Mouse (Mus musculus): ENCODE data around the gene Gm11565. TPM values are rescaled to one million over a fixed set of nuclear protein-coding genes. Genes with fewer than 3 reads are reported as not detected.
"Not testable (repeated sequence)": the region's sequence is repeated elsewhere in the genome, so short reads cannot be mapped to it uniquely, and the experiment has no call there.

Gm11565 gene
- polyA plus RNA-seq (2015; fragmentation: Nextera tagmentation; extraction: Ambion mirVana): not detected in 2 replicates

DNA sequence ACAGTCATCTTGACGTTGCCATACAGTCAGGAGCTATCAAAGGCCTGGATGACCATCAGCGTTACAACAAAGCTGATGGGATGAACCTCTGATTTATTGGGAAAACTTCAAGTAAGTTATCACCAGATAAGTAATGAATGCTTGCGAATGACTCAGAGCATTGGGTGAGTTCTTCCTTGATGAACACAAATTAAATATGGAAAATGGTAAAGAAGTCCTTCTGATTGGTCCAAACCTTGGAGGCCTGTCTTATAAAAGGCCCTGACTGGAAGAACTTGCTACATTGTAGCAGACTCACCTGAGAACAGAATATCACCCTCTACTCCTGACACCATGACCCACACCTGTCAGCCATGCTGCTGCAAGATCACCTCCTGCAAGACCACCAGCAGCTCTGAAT lies at the start of gene Gm11565:
Gm11565 (plus strand) TSS at position 301 of the 400 bp plus-strand sequence.
- WGBS: 90% methylated on average over 3 of the region's 3 CpGs
- no peak for ATAC-seq (replicated peaks; ENCODE audit: low FRiP score)
- Histone ChIP-seq H3K4me1 (no peaks in the 10 kb centered on the region), H3K27me3 (no peaks in the 10 kb centered on the region), H3K4me2 (no peak within 1 kb of the TSS), H3K9me3 (replicated peaks) (no peaks in the 10 kb centered on the region), H3K4me3 (replicated peaks) (no peak within 1 kb of the TSS), H3K27ac (no peak within 1 kb of the TSS), H3K36me3 (no peaks in the 10 kb centered on the region), H3K9ac (no peak within 1 kb of the TSS)

DNA sequence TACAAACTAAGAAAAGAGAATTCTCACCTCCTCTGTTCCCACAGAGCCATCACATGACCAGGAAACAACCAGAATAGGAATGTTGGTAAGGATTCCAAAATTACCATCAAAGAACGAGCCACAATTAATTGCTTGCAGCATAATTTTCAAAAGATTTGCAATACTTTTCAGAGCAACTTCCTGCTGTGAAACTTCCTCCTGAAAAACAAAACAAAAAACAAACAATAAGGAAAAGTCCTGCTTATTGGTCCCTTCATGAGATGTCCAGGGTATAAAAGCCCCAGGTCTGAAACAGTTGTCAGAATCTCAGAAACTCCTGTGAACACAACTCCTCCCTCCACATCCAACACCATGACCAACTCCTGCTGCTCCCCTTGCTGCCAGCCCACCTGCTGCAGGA lies 41.5 kb upstream of the Gm11565 start, which contains the start of gene Krtap9-1:
Krtap9-1 (plus strand) TSS at position 301 of the 400 bp plus-strand sequence.
- H3K4me1 ChIP-seq; H3K27ac ChIP-seq; H3K4me2 ChIP-seq; H3K9me3 ChIP-seq (replicated peaks); H3K36me3 ChIP-seq; H3K4me3 ChIP-seq (replicated peaks); H3K27me3 ChIP-seq; ATAC-seq (replicated peaks; ENCODE audit: low FRiP score); H3K9ac ChIP-seq: not testable (repeated sequence)
- 70% methylated on average over 1 of the region's 1 CpGs for WGBS

- not testable (repeated sequence) for H3K4me2 ChIP-seq; H3K27me3 ChIP-seq; H3K9me3 ChIP-seq (replicated peaks); ATAC-seq (replicated peaks; ENCODE audit: low FRiP score); H3K4me3 ChIP-seq (replicated peaks); H3K36me3 ChIP-seq; H3K4me1 ChIP-seq; H3K9ac ChIP-seq; H3K27ac ChIP-seq
- WGBS: 51% methylated on average over 1 of the region's 1 CpGs
Measured at GRCm38 (mm10) chr11:99878887-99879286, 35.7 kb upstream of the Gm11565 start, which contains the start of gene Gm11567. Gene Gm11567 (plus strand): TSS chr11:99879187.

- 91% methylated on average over 2 of the region's 2 CpGs for WGBS
- Histone ChIP-seq H3K9me3 (replicated peaks) (no peaks in the 10 kb centered on the region), H3K9ac (no peak within 1 kb of the TSS), H3K27ac (no peak within 1 kb of the TSS), H3K27me3 (no peaks in the 10 kb centered on the region), H3K4me3 (replicated peaks) (no peak within 1 kb of the TSS), H3K36me3 (no peaks in the 10 kb centered on the region), H3K4me1 (no peaks in the 10 kb centered on the region), H3K4me2 (no peak within 1 kb of the TSS)
- ATAC-seq (replicated peaks; ENCODE audit: low FRiP score): no peak
Measured at GRCm38 (mm10) chr11:99907620-99908019, 6.9 kb upstream of the Gm11565 start, which contains the start of gene Krtap31-1. Gene Krtap31-1 (plus strand): TSS chr11:99907920.

- no peaks in the 10 kb centered on the region for H3K36me3 ChIP-seq
- no peak within 1 kb of the TSS for H3K4me2 ChIP-seq
- H3K9ac ChIP-seq: no peak within 1 kb of the TSS
- H3K9me3 ChIP-seq (replicated peaks): no peaks in the 10 kb centered on the region
- no peaks in the 10 kb centered on the region for H3K4me1 ChIP-seq
- H3K4me3 ChIP-seq (replicated peaks): no peak within 1 kb of the TSS
- WGBS: 83% methylated on average over 1 of the region's 1 CpGs
- no peak for ATAC-seq (replicated peaks; ENCODE audit: low FRiP score)
- no peaks in the 10 kb centered on the region for H3K27me3 ChIP-seq
- H3K27ac ChIP-seq: no peak within 1 kb of the TSS
Measured at GRCm38 (mm10) chr11:99935991-99936390, 21.4 kb downstream of the Gm11565 start, which contains the start of gene Krtap31-2. Gene Krtap31-2 (plus strand): TSS chr11:99936291.

GRCm38 (mm10) chr11:99937751-99938264 lies 23.3 kb downstream of the Gm11565 start:
- Histone ChIP-seq H3K27me3 (no peaks in the 10 kb centered on the region), H3K4me1 (no peaks in the 10 kb centered on the region), H3K4me3 (replicated peaks) (no peak overlapping the region), H3K9ac (no peak overlapping the region), H3K4me2 (no peak overlapping the region), H3K9me3 (replicated peaks) (no peaks in the 10 kb centered on the region), H3K27ac (no peak overlapping the region), H3K36me3 (no peaks in the 10 kb centered on the region)
- 83% methylated on average over 9 of the region's 9 CpGs for WGBS
- no peak for ATAC-seq (replicated peaks; ENCODE audit: low FRiP score)

GRCm38 (mm10) chr11:99948175-99948574 lies 33.6 kb downstream of the Gm11565 start, which contains the start of gene Krtap9-5:
Gene Krtap9-5 (plus strand): TSS chr11:99948475.
- whole genome bisulfite sequencing: 89% methylated on average over 2 of the region's 2 CpGs
- no peak within 1 kb of the TSS for H3K4me2 ChIP-seq

DNA sequence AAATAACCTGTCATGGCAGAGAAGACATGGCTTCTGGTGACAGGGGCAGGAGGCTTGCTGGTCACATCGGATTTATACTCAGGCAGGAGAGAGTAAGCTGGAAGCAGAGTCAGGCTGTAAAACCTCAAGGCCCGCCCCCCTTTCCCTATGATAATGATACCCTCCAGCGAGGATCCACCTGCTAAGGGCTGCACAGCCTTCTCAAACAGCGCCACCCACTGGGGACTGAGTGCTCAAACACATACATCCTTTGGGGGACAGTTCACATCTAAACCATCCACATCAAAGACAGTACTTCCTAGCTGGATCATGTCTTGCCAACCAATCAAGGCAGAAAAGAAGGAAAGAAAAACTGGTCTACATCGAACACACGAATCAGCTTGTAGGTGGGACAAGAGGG lies 49.7 kb downstream of the Gm11565 start:
- no peak overlapping the region for H3K27ac ChIP-seq
- H3K27me3 ChIP-seq: no peaks in the 10 kb centered on the region
- H3K9ac ChIP-seq: no peak overlapping the region
- H3K4me2 ChIP-seq: no peak overlapping the region
- H3K36me3 ChIP-seq: no peaks in the 10 kb centered on the region
- no peak for ATAC-seq (replicated peaks; ENCODE audit: low FRiP score)
- 33% methylated on average over 6 of the region's 6 CpGs for WGBS
- no peaks in the 10 kb centered on the region for H3K4me1 ChIP-seq
- H3K9me3 ChIP-seq (replicated peaks): no peaks in the 10 kb centered on the region
- no peak overlapping the region for H3K4me3 ChIP-seq (replicated peaks)

More at GRCm38 (mm10) chr11:99948175-99948574, 33.6 kb downstream of the Gm11565 start, which contains the start of gene Krtap9-5:
- no peaks in the 10 kb centered on the region for H3K27me3 ChIP-seq
- no peaks in the 10 kb centered on the region for H3K9me3 ChIP-seq (replicated peaks)
- no peak for ATAC-seq (replicated peaks; ENCODE audit: low FRiP score)
- no peaks in the 10 kb centered on the region for H3K36me3 ChIP-seq
- H3K4me3 ChIP-seq (replicated peaks): no peak within 1 kb of the TSS
- H3K4me1 ChIP-seq: no peaks in the 10 kb centered on the region
- no peak within 1 kb of the TSS for H3K9ac ChIP-seq
- no peak within 1 kb of the TSS for H3K27ac ChIP-seq

Other genes starting within 250 kb of the Gm11565 start
- gene Krtap4-6, start 248.8 kb upstream of the Gm11565 start, polyA plus RNA-seq (2015; fragmentation: Nextera tagmentation; extraction: Ambion mirVana): not detected in 2 replicates
- not detected in 2 replicates for gene Gm14190, start 224.0 kb upstream of the Gm11565 start, polyA plus RNA-seq (2015; fragmentation: Nextera tagmentation; extraction: Ambion mirVana)
- not detected in 2 replicates for gene Gm14180, start 180.5 kb upstream of the Gm11565 start, polyA plus RNA-seq (2015; fragmentation: Nextera tagmentation; extraction: Ambion mirVana)
- not detected in 2 replicates for gene Gm11595, start 141.8 kb upstream of the Gm11565 start, polyA plus RNA-seq (2015; fragmentation: Nextera tagmentation; extraction: Ambion mirVana)
- not detected in 2 replicates for gene Krtap4-8, start 134.0 kb upstream of the Gm11565 start, polyA plus RNA-seq (2015; fragmentation: Nextera tagmentation; extraction: Ambion mirVana)
- not detected in 2 replicates for gene Krtap4-9, start 129.6 kb upstream of the Gm11565 start, polyA plus RNA-seq (2015; fragmentation: Nextera tagmentation; extraction: Ambion mirVana)
- not detected in 2 replicates for gene Gm11596, start 121.3 kb upstream of the Gm11565 start, polyA plus RNA-seq (2015; fragmentation: Nextera tagmentation; extraction: Ambion mirVana)
- gene Gm11569, start 115.8 kb upstream of the Gm11565 start, polyA plus RNA-seq (2015; fragmentation: Nextera tagmentation; extraction: Ambion mirVana): not detected in 2 replicates
- gene Gm11554, start 110.3 kb upstream of the Gm11565 start, polyA plus RNA-seq (2015; fragmentation: Nextera tagmentation; extraction: Ambion mirVana): not detected in 2 replicates
- not detected in 2 replicates for gene Krtap4-13, start 104.9 kb upstream of the Gm11565 start, polyA plus RNA-seq (2015; fragmentation: Nextera tagmentation; extraction: Ambion mirVana)
- gene Gm11564, start 99.1 kb upstream of the Gm11565 start, polyA plus RNA-seq (2015; fragmentation: Nextera tagmentation; extraction: Ambion mirVana): not detected in 2 replicates
- gene 2300003K06Rik, start 76.7 kb upstream of the Gm11565 start, polyA plus RNA-seq (2015; fragmentation: Nextera tagmentation; extraction: Ambion mirVana): not detected in 2 replicates
- not detected in 2 replicates for gene Krtap4-16, start 63.1 kb upstream of the Gm11565 start, polyA plus RNA-seq (2015; fragmentation: Nextera tagmentation; extraction: Ambion mirVana)
- not detected in 2 replicates for gene Gm11568, start 56.8 kb upstream of the Gm11565 start, polyA plus RNA-seq (2015; fragmentation: Nextera tagmentation; extraction: Ambion mirVana)
- gene Gm11559, start 50.3 kb upstream of the Gm11565 start, polyA plus RNA-seq (2015; fragmentation: Nextera tagmentation; extraction: Ambion mirVana): not detected in 2 replicates
- gene Krtap9-1, start 41.4 kb upstream of the Gm11565 start, polyA plus RNA-seq (2015; fragmentation: Nextera tagmentation; extraction: Ambion mirVana): not detected in 2 replicates
- not detected in 2 replicates for gene Gm11567, start 35.6 kb upstream of the Gm11565 start, polyA plus RNA-seq (2015; fragmentation: Nextera tagmentation; extraction: Ambion mirVana)
- gene Krtap31-1, start 6.8 kb upstream of the Gm11565 start, polyA plus RNA-seq (2015; fragmentation: Nextera tagmentation; extraction: Ambion mirVana): not detected in 2 replicates
- not detected in 2 replicates for gene Krtap31-2, start 21.5 kb downstream of the Gm11565 start, polyA plus RNA-seq (2015; fragmentation: Nextera tagmentation; extraction: Ambion mirVana)
- not detected in 2 replicates for gene Krtap9-5, start 33.7 kb downstream of the Gm11565 start, polyA plus RNA-seq (2015; fragmentation: Nextera tagmentation; extraction: Ambion mirVana)
- not detected in 2 replicates for gene Krtap29-1, start 64.3 kb downstream of the Gm11565 start, polyA plus RNA-seq (2015; fragmentation: Nextera tagmentation; extraction: Ambion mirVana)
- not detected in 2 replicates for gene Krtap16-1, start 71.8 kb downstream of the Gm11565 start, polyA plus RNA-seq (2015; fragmentation: Nextera tagmentation; extraction: Ambion mirVana)
- gene Krtap17-1, start 79.2 kb downstream of the Gm11565 start, polyA plus RNA-seq (2015; fragmentation: Nextera tagmentation; extraction: Ambion mirVana): not detected in 2 replicates
- not detected in 2 replicates for gene Krt33a, start 101.5 kb downstream of the Gm11565 start, polyA plus RNA-seq (2015; fragmentation: Nextera tagmentation; extraction: Ambion mirVana)
- not detected in 2 replicates for gene Krt33b, start 115.1 kb downstream of the Gm11565 start, polyA plus RNA-seq (2015; fragmentation: Nextera tagmentation; extraction: Ambion mirVana)
- gene Krt34, start 126.8 kb downstream of the Gm11565 start, polyA plus RNA-seq (2015; fragmentation: Nextera tagmentation; extraction: Ambion mirVana): not detected in 2 replicates
- not detected in 2 replicates for gene Krt31, start 135.8 kb downstream of the Gm11565 start, polyA plus RNA-seq (2015; fragmentation: Nextera tagmentation; extraction: Ambion mirVana)
- gene Krt32, start 173.5 kb downstream of the Gm11565 start, polyA plus RNA-seq (2015; fragmentation: Nextera tagmentation; extraction: Ambion mirVana): not detected in 2 replicates
- gene Krt35, start 181.5 kb downstream of the Gm11565 start, polyA plus RNA-seq (2015; fragmentation: Nextera tagmentation; extraction: Ambion mirVana): not detected in 2 replicates
- gene Krt36, start 190.9 kb downstream of the Gm11565 start, polyA plus RNA-seq (2015; fragmentation: Nextera tagmentation; extraction: Ambion mirVana): 0.86 and 1.2 TPM in 2 replicates
- 0.51 and 0.57 TPM in 2 replicates for gene Krt13, start 206.8 kb downstream of the Gm11565 start, polyA plus RNA-seq (2015; fragmentation: Nextera tagmentation; extraction: Ambion mirVana)
- 5.0 and 14.8 TPM in 2 replicates for gene Krt15, start 221.2 kb downstream of the Gm11565 start, polyA plus RNA-seq (2015; fragmentation: Nextera tagmentation; extraction: Ambion mirVana)
- gene Krt19, start 233.9 kb downstream of the Gm11565 start, polyA plus RNA-seq (2015; fragmentation: Nextera tagmentation; extraction: Ambion mirVana): 69.7 and 75.3 TPM in 2 replicates